Mouse (Mus musculus): ENCODE results near the gene Cacna1a. TPM values are rescaled to one million over a fixed set of nuclear protein-coding genes. Genes with fewer than 3 reads are reported as not detected.
A peak's percentile ranks its signal among the peaks of the same experiment; 100 is the strongest.

Gene Cacna1a
- total and polyA plus RNA-seq, 2 experiments from 2014 or later: 8.6 to 31.1 TPM

DNA sequence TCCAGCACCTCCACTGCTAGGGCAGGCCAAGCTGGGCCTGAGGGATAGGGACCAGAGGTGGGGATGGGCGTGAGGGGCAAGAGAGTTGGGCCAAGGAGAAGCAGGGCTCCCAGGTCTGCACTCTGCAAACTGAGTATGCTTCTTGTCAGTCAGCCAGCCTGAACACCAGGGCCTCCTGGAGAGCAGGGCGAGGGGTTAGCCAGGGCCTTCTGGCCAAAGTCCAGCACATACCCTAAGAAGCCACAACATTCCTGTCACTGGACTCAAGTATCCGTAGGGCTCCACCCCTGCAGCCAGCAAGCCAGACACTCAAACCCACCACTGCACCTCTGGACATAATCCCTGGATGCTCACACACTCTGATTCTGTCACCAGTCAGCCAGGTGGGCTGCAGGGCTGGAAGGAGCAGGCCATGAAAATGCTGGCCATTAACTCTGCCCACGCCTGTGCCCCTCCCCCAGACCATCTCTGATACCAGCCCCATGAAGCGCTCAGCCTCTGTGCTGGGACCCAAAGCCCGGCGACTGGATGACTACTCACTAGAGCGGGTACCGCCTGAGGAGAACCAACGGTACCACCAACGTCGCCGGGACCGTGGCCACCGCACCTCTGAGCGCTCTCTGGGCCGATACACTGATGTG is 247.9 kb downstream of the Cacna1a start:
- H3K4me3 ChIP-seq (ENCODE audit: low read depth, low read length): no peak overlapping the region
- no peak for DNase-seq
- H3K4me2 ChIP-seq (ENCODE audit: low read depth): no peak overlapping the region
- ATAC-seq: no peak
- no peaks in the 10 kb centered on the region for H3K27me3 ChIP-seq (ENCODE audit: insufficient read depth, low read length)
- peaks cover 10% of the 10 kb centered on the region for H3K36me3 ChIP-seq (ENCODE audit: insufficient read depth)
- H3K27ac ChIP-seq (ENCODE audit: low read depth, low read length): no peak overlapping the region
- TF ChIP-seq CTCF (IDR thresholded peaks at IDR 0.05; ENCODE audit: low read depth): no peak
- no peak overlapping the region for H3K9ac ChIP-seq
- no peaks in the 10 kb centered on the region for H3K9me3 ChIP-seq (ENCODE audit: low read length)
- 88% methylated on average over 17 of the region's 17 CpGs for WGBS
- H3K4me1 ChIP-seq (ENCODE audit: insufficient read depth): no peaks in the 10 kb centered on the region; the same call in 1 of the 2 replicates

- H3K27ac ChIP-seq (ENCODE audit: low read depth, low read length): no peak overlapping the region
- peak overlapping the region; percentile 66 for H3K9ac ChIP-seq
- 42% methylated on average over 8 of the region's 8 CpGs for WGBS
- peaks cover 8% of the 10 kb centered on the region for H3K36me3 ChIP-seq (ENCODE audit: insufficient read depth)
- H3K9me3 ChIP-seq (ENCODE audit: low read length): no peaks in the 10 kb centered on the region
- H3K4me2 ChIP-seq (ENCODE audit: low read depth): peak overlapping the region; percentile 91
- TF ChIP-seq CTCF (IDR thresholded peaks at IDR 0.05; ENCODE audit: low read depth): no peak
- peak overlapping the region; percentile 53 for H3K4me3 ChIP-seq (ENCODE audit: low read depth, low read length)
- DNase-seq: no peak
- H3K4me1 ChIP-seq (ENCODE audit: insufficient read depth): no peaks in the 10 kb centered on the region; the same call in 1 of the 2 replicates
- no peak for ATAC-seq
- no peaks in the 10 kb centered on the region for H3K27me3 ChIP-seq (ENCODE audit: insufficient read depth, low read length)
Observed at GRCm38 (mm10) chr8:84637946-84638554, 249.8 kb downstream of the Cacna1a start.

- H3K4me1 ChIP-seq (ENCODE audit: insufficient read depth): no peaks in the 10 kb centered on the region; the same call in 1 of the 2 replicates
- H3K4me3 ChIP-seq (ENCODE audit: low read depth, low read length): peak overlapping the region; percentile 53
- WGBS: under 1% methylated on average over 46 of the region's 52 CpGs
- no peak for DNase-seq
- no peaks in the 10 kb centered on the region for H3K9me3 ChIP-seq (ENCODE audit: low read length)
- peak overlapping the region; percentile 91 for H3K4me2 ChIP-seq (ENCODE audit: low read depth)
- peak overlapping the region; percentile 83 for H3K27ac ChIP-seq (ENCODE audit: low read depth, low read length)
- no peaks in the 10 kb centered on the region for H3K27me3 ChIP-seq (ENCODE audit: insufficient read depth, low read length)
- peak overlapping the region; percentile 66 for H3K9ac ChIP-seq
- ATAC-seq: no peak; the same call in 1 of the 2 replicates
- no peak for TF ChIP-seq CTCF (IDR thresholded peaks at IDR 0.05; ENCODE audit: low read depth)
- peaks cover 2% of the 10 kb centered on the region; the same call in 1 of the 2 replicates for H3K36me3 ChIP-seq (ENCODE audit: insufficient read depth)
Observed at GRCm38 (mm10) chr8:84638555-84639161, 250.4 kb downstream of the Cacna1a start.

- TF ChIP-seq CTCF (IDR thresholded peaks at IDR 0.05; ENCODE audit: low read depth): peak; percentile 66
- peak overlapping the region; percentile 91 for H3K4me2 ChIP-seq (ENCODE audit: low read depth)
Observed at GRCm38 (mm10) chr8:84639162-84640009, 251.1 kb downstream of the Cacna1a start.

GRCm38 (mm10) chr8:84640010-84640588 is 251.9 kb downstream of the Cacna1a start:
- peak overlapping the region; percentile 91 for H3K4me2 ChIP-seq (ENCODE audit: low read depth)
- H3K4me1 ChIP-seq (ENCODE audit: insufficient read depth): no peaks in the 10 kb centered on the region
- WGBS: 24% methylated on average over 9 of the region's 9 CpGs
- H3K27ac ChIP-seq (ENCODE audit: low read depth, low read length): no peak overlapping the region
- no peaks in the 10 kb centered on the region for H3K9me3 ChIP-seq (ENCODE audit: low read length)
- ATAC-seq (no peak), DNase-seq (no peak)
- H3K4me3 ChIP-seq (ENCODE audit: low read depth, low read length): peak overlapping the region; percentile 53
- H3K27me3 ChIP-seq (ENCODE audit: insufficient read depth, low read length): no peaks in the 10 kb centered on the region
- H3K9ac ChIP-seq: peak overlapping the region; percentile 48; the same call in 1 of the 2 replicates
- TF ChIP-seq CTCF (IDR thresholded peaks at IDR 0.05; ENCODE audit: low read depth): no peak
- no peaks in the 10 kb centered on the region; the same call in 1 of the 2 replicates for H3K36me3 ChIP-seq (ENCODE audit: insufficient read depth)

More at GRCm38 (mm10) chr8:84639162-84640009, 251.1 kb downstream of the Cacna1a start:
- Histone ChIP-seq H3K27me3 (ENCODE audit: insufficient read depth, low read length) (no peaks in the 10 kb centered on the region), H3K27ac (ENCODE audit: low read depth, low read length) (peak overlapping the region; percentile 83), H3K4me1 (ENCODE audit: insufficient read depth) (no peaks in the 10 kb centered on the region; the same call in 1 of the 2 replicates), H3K36me3 (ENCODE audit: insufficient read depth) (no peaks in the 10 kb centered on the region; the same call in 1 of the 2 replicates), H3K4me3 (ENCODE audit: low read depth, low read length) (peak overlapping the region; percentile 53), H3K9me3 (ENCODE audit: low read length) (no peaks in the 10 kb centered on the region), H3K9ac (peak overlapping the region; percentile 66)
- WGBS: under 1% methylated on average over 77 of the region's 106 CpGs
- ATAC-seq (peak; percentile 94), DNase-seq (peak; percentile 98)

GRCm38 (mm10) chr8:84640617-84641294 is 252.5 kb downstream of the Cacna1a start:
- ATAC-seq (no peak), DNase-seq (no peak)
- H3K27me3 ChIP-seq (ENCODE audit: insufficient read depth, low read length): no peaks in the 10 kb centered on the region
- no peak overlapping the region for H3K4me3 ChIP-seq (ENCODE audit: low read depth, low read length)
- H3K4me2 ChIP-seq (ENCODE audit: low read depth): no peak overlapping the region
- no peaks in the 10 kb centered on the region; the same call in 1 of the 2 replicates for H3K36me3 ChIP-seq (ENCODE audit: insufficient read depth)
- H3K9ac ChIP-seq: no peak overlapping the region
- no peaks in the 10 kb centered on the region for H3K4me1 ChIP-seq (ENCODE audit: insufficient read depth)
- no peaks in the 10 kb centered on the region for H3K9me3 ChIP-seq (ENCODE audit: low read length)
- TF ChIP-seq CTCF (IDR thresholded peaks at IDR 0.05; ENCODE audit: low read depth): no peak
- 74% methylated on average over 7 of the region's 7 CpGs for WGBS
- H3K27ac ChIP-seq (ENCODE audit: low read depth, low read length): no peak overlapping the region
